Mouse (Mus musculus): Measurements from ENCODE around the gene Efcab14. TPM values are rescaled to one million over a fixed set of nuclear protein-coding genes. Genes with fewer than 3 reads are reported as not detected.

The Efcab14 gene
- polyA plus RNA-seq (2012; rRNA removed) = 7.0 and 7.2 TPM in 2 replicates

DNA sequence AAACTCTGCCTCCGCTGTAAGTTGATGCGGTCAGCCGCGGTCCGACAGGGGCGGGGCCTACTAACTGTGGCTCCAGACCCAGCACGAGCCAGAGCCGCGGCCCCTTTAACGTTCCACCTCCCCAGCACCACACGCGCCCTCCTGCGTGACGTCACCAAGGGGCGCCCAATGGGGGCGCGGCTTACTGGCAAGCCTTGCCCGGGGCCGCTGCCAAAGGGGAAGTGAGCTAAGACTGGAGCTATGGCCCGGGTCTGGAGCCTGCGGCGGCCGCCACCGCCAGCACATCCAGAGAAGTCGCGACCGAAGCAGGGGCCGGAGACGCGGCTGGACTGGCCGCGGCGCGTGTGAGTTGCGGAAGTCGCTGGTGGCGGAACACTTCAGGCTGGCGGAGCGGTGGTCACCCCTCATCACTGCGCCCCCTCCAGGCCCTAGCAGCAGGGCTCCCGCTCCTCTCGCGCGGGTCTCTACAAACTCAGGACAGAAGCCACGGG is at the start of gene Efcab14:
Efcab14 (plus strand) TSS at position 194 of the 491 bp plus-strand sequence.

DNA sequence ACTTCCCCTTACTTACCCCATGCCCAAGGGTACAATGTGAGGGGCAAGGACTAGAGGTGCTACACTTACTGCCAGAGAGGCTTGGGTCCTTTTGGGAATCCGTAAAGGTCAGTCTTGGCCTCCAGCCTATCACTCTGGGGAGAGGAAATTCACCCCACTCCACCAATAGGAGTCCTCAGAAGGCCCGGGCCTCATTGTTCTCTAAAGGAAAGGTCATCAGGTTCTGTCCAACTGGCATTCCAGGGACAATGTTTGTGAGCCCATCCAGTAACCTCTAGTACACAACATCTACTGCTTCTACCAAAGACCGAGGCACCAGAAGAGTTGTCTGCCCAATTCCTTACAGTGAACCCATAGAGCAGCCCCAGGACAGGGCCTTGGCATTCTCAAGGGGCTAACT is 43.4 kb downstream of the Efcab14 start, which contains the start of gene Tex38:
Tex38 (minus strand) TSS at position 101 of the 400 bp plus-strand sequence.

DNA sequence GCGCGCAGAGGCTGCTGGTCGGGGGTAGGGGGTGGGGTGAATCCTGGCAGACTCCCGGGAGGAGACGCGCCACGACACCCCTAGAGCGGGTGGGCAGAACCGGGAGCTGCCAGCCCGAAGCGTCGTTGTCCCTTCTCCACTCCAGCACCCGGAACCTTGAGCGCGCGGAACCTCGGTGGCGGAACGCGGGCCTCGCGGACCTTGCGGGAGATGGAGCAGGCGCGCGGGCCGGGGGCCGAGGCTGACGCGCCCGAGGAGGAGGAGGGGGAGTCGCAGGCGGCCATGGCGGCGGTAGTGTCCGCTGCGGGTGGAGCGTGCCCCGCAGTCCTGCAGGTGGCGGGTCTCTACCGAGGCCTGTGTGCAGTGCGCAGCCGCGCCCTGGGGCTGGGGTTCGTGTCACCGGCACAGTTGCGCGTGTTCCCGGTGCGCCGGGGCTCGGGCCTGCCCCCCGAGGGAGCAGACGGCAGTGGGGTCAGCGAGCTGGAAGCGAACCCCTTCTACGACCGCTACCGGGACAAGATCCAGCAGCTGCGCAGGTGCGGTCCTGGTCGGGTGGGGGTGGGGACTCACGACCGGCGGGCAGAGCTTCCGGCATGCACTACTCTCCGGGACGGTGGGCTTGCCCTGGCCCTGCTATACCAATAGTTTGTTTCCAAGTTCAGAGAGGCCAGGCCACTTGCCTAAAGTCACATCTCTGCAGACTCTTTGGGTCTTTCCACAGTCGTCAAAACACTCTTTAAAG is 47.4 kb downstream of the Efcab14 start, which contains the start of gene Atpaf1:
Atpaf1 (plus strand) TSS at position 44 of the 742 bp plus-strand sequence.

Other genes with a start within 250 kb of the Efcab14 start
- gene Cyp4a14, start 241.6 kb upstream of the Efcab14 start, polyA plus RNA-seq (2012; rRNA removed) = 174 and 262 TPM in 2 replicates
- 107 and 153 TPM in 2 replicates for gene Cyp4a10, start 219.5 kb upstream of the Efcab14 start, polyA plus RNA-seq (2012; rRNA removed)
- 35.9 and 45.8 TPM in 2 replicates for gene Cyp4a31, start 174.1 kb upstream of the Efcab14 start, polyA plus RNA-seq (2012; rRNA removed)
- 6.9 and 7.2 TPM in 2 replicates for gene Cyp4a32, start 136.8 kb upstream of the Efcab14 start, polyA plus RNA-seq (2012; rRNA removed)
- gene Cyp4b1, start 90.0 kb upstream of the Efcab14 start, polyA plus RNA-seq (2012; rRNA removed) = 8.3 and 8.7 TPM in 2 replicates
- gene Tex38, start 43.3 kb downstream of the Efcab14 start, polyA plus RNA-seq (2012; rRNA removed) = 0.36 and 0.37 TPM in 2 replicates
- 9.2 and 11.0 TPM in 2 replicates for gene Atpaf1, start 47.1 kb downstream of the Efcab14 start, polyA plus RNA-seq (2012; rRNA removed)
- gene Mob3c, start 90.3 kb downstream of the Efcab14 start, polyA plus RNA-seq (2012; rRNA removed) = 8.9 and 9.6 TPM in 2 replicates
- gene Mknk1, start 101.5 kb downstream of the Efcab14 start, polyA plus RNA-seq (2012; rRNA removed) = 48.5 and 49.7 TPM in 2 replicates
- not detected in 2 replicates for gene Kncn, start 146.7 kb downstream of the Efcab14 start, polyA plus RNA-seq (2012; rRNA removed)
- not detected in 2 replicates for gene 6430628N08Rik, start 152.9 kb downstream of the Efcab14 start, polyA plus RNA-seq (2012; rRNA removed)
- not detected in 2 replicates for gene Dmbx1, start 202.2 kb downstream of the Efcab14 start, polyA plus RNA-seq (2012; rRNA removed)